Mouse (Mus musculus) limb, embryonic 12.5 days (tissue): Measurements from ENCODE around the gene Gpr45. TPM values are rescaled to one million over a fixed set of nuclear protein-coding genes. Genes with fewer than 3 reads are reported as not detected.

Source experiments
- microRNA-seq: library from miRNA; unstranded; fragments of <30 nt; microRNA quantifications from one replicate; pipeline ENCODE4, GENCODE M21; 2017
- polyA plus RNA-seq: library from polyadenylated mRNA; unstranded; fragments of >200 nt; fragmentation: Nextera tagmentation; extraction: Ambion mirVana; gene quantifications from 2 replicates; pipeline ENCODE4 v1.2.1, GENCODE M21; 2016

The Gpr45 gene
- polyA plus RNA-seq, 1 experiment from 2014 or later = 12.0 TPM

Small RNA genes within 50 kb of the gene (microRNA-seq; reads per million reads assigned to microRNA genes)
- gene Gm24001 = not detected

Other genes with a start within 250 kb of the Gpr45 start
- 50.3 and 52.3 TPM in 2 replicates for gene Mrps9, start 101.6 kb upstream of the Gpr45 start, polyA plus RNA-seq
- 10.1 and 12.0 TPM in 2 replicates for gene Tgfbrap1, start 145.8 kb downstream of the Gpr45 start, polyA plus RNA-seq
- 38.0 and 40.4 TPM in 2 replicates for gene AI597479, start 145.8 kb downstream of the Gpr45 start, polyA plus RNA-seq
- 13.9 and 14.6 TPM in 2 replicates for gene Fhl2, start 244.1 kb downstream of the Gpr45 start, polyA plus RNA-seq